Mouse (Mus musculus) gastrocnemius, postnatal 36 days (tissue): ENCODE measurements at regions not wholly inside any gene's neighbourhood (a gene's known extent, or its start where the extent isn't known, plus 50 kb on each side); places are given as distances from the start of the nearest gene placed in this dataset.

ENCODE experiments used
- DNase-seq, 2 experiments: peaks; one replicate each; pipeline ENCODE4 v3.0.0; 2022
- intact Hi-C: fragments of 180-260 bp; cut with DNase I; formaldehyde crosslinking; loops from one replicate; pipeline ENCODE4 v1.15.1; 2025

DNA sequence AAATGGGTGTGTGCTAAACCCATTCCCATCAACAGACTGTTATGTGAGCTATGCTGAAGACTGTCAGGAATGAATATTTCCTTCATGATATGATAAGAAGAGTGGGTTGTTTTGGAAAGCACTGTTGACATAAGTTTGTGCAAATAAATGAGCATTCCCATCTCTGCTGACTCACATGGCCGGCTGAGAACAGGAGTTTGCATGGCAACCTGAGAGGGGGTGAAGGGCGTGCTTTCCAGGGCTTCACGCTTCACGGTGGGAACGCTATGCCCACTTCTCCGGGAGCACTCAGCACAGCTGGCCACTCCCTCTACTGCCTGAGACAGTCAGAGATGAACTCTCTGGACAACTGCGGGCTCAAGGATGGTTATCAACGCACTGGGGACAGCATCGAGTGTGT, 348.9 kb upstream of the Slc24a5 start:
- no peak for DNase-seq
- intact Hi-C loops = no loop called here

DNA sequence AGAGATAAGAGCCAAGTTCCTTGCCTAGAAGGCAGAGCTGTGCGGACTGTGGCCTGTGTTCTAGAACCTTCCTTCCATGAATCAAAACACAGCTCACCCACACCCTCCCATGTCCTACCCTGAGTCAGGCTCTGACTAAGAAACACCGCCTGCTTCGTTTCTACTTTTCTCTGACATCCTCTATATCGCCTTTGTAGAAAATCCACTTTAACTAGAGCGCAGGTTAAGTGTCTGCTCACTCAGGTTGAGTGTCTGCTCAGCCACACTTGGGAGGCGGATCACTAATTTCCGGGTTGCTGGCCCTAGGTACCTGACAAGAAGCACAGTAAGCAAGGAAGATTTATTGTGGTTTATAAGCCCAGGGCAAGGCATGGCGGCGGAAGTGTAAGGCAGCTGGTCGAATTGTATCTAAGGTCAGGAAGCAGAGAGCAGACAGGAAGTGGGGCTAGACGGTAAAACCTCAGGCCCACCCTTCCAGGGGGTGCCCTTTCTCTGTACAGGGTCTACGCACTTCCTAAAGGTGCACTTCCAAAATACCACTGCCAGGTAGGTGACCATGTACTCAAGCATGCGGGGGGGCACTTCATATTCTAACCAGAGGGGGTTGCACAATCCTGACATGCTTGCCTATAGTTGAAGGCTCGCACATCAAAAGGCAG, 348.0 kb upstream of the Slc24a5 start:
- intact Hi-C loops = no loop called here
- no peak for DNase-seq

DNA sequence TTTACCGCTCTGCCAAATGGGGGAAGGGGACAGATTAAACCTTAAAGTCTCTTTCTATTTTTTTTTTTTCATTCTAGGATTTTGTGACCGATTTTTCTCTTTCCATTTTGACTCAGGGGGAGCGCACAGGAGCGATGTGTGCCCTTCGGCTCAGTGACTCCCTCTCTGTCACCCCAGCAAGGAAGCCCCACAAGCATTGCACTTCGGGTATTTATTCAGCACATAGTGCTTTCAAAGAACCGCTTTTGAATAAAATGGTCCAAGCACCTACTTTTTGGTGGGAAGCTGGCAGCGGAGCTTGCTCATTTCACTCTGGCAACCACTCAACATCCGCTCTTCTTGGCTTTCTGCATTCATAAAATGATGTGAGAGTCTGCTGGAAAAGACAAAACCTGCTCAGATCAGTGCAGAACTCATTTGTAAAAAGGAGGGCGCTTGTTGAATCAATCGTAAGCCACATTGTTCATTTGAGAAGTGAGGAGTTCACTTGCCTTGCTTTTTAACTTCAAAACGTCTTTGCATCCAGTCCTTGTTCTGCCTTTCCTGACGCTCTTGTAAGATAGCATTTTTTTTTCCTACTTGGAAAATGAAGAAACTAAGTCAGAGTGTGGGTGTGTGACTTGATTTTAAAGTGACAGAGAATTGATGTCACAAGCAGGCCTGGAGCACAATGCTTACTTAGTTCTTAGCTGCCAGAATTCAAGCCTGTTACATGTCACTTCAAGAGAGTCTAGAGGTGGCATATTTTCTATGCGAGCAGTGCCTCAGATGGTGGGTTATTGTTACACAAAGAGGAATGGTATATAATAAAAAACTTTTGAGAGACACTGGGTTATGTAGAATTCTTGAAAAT, 347.1 kb upstream of the Slc24a5 start:
- intact Hi-C loops = no loop called here
- DNase-seq = no peak

DNA sequence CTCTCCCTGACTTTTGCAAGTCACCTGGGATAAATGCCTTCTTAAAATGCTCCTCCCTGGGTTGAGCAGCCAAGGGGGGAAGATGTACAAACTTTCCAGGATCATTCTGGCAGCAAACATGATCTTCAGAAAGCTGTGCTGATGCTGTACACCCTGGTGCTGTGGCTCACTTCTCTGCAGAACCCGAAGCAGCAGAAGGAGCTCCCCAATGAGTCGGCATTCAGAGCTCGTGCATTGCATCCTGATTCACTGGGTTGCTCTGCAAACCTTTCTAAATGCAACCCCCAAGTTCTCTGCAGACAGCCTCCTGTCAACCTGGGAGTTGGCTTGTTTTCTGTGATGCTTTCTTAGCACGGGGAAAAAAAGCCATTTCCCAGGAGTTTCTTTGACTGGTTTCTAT, 343.8 kb upstream of the Slc24a5 start:
- no peak for DNase-seq
- intact Hi-C loops = no loop called here

DNA sequence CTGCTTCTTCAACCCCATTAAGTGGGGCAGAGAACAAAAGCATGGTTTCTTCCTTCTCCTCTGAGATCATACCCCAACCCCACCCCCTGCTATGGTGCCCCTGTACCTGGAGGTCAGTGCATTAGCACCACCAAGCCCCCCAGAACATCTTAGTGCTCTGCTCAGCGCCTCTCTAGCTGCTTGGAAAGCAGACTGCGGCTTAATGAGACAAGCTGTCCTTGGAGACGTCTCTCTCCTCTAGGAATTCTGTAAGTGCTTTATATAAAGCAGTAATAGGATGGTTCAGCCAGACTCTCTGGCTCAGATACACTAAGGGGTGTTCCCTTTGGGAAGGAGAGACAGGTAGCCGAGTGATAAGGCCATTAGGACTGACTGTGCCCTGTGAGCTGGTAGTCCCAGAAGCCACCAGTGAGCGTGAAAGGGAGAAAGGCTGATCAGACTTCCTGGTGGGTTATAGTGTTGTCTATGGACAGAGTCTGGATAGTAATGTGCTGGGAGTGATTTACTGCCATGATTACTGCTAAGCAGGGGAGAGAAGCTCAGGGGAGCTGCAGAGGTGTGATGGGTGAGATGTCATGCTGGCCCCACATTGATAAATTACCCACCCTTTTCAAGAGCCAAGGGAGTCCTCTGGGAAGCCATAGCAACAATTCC, 343.0 kb upstream of the Slc24a5 start:
- DNase-seq = no peak

DNA sequence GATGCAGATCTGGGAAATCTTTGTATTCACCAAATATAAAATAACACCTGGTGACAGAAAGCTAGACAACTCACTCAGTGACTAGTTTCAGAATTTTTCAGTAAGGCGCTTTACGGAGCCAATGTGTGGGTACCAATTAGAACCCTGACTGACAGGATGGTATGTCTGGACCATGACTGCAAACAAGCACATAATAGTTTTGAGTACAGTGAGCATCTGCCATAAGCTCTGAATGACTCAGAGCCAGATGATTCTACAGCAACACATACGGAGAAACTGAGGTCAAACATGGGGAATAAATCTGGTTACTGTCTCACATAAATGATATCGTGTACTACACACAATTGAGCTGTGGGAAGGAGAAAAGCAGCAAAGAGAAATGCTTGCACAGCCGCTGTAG, 339.9 kb upstream of the Slc24a5 start:
- no peak for DNase-seq
- intact Hi-C loops = no loop called here

More for the DNA sequence above, 343.0 kb upstream of the Slc24a5 start:
- intact Hi-C loops = no loop called here

DNA sequence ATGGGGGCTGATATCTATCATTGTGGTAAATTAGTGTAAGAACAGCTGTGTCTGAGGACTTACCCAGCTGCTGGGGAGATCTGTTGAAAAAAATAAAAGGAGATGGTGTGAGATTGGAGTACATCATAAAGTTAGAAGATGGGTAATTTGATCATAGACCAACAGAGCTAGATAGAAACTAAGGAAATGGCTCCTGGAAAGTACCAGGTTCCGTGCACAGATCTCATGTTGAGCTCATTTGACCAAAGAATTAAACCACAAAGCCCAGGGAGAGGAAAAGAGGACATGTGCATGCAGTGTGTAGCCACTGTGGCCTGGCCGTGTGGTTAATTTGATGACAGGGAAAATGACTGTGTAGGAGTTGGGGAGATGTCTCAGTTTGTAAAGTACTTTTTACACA, 335.3 kb upstream of the Slc24a5 start:
- intact Hi-C loops = no loop called here
- DNase-seq = no peak

DNA sequence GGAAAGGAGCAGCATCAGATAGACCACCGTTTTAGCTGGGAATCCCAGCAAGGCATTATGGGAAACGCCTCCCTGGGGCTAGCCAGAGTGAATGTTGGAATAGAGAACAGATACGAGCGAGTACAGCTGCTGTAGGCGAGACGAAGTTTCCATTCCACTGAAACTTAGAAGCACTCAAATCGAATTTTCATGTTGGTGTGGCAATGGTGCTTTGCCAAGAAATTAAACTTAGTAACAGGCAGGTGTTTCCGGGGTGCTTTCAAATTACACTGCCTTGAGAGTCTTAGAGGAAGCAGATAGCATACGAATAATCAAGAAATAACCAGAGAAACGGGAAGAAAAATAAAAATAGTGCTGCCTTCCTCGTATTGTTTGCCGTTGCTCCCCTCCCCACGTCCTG, 327.1 kb upstream of the Slc24a5 start:
- DNase-seq = no peak
- intact Hi-C loops = no loop called here

DNA sequence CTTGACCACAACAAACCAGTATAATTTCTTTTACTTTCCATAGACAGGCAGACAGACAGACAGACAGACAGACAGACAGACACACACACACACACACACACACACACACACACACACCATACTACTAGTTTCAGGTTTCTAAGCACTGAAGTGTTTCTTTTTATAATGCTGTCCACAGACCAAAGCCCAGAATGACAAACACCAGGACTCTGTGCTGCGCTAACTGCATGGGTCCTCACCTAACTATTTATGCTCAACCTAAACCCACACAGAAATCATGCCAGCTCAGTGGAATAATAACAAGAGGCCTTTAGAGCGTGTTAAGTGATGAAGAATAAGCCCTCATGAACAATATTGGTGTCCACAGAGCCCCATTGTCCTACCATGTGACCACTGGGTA, 325.0 kb upstream of the Slc24a5 start:
- intact Hi-C loops = no loop called here
- no peak for DNase-seq

DNA sequence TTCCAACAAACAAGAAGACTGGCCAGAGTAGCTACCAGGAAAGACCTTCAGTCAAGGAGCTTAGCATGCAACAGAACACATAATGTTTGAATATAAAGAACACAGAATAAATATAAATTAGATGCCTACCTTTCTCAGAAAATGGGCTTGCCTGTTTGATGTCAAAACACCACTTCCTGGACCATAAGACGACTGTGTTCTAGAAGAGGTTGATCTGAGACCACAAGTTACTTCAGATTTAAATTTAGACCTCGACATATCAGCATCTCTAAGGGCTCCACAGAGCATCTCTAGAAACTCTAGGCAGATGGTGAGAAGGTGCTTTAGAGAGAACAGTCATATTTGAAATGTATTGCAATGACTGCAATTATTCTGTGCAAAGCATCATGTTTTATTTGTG, 322.9 kb upstream of the Slc24a5 start:
- no peak for DNase-seq
- intact Hi-C loops = no loop called here

DNA sequence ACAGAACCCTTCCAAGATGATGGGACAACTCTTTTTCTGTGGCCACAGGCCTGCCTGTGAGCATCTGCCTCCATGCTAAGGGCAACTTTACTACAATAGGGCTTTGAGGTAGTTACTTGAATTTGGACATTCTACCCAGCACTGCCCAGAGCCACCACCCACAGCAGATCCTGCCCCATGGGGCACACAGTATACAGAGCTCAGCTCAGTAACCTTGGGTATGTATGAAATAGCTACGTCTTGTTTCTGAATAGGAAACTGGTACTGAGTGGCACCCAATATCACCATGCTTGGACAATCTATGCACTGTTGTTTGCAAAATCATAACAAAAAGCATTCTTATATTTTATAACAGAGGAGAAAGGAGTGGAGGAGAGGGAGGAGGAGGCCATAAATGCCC, 320.8 kb upstream of the Slc24a5 start:
- DNase-seq = no peak
- intact Hi-C loops = no loop called here

DNA sequence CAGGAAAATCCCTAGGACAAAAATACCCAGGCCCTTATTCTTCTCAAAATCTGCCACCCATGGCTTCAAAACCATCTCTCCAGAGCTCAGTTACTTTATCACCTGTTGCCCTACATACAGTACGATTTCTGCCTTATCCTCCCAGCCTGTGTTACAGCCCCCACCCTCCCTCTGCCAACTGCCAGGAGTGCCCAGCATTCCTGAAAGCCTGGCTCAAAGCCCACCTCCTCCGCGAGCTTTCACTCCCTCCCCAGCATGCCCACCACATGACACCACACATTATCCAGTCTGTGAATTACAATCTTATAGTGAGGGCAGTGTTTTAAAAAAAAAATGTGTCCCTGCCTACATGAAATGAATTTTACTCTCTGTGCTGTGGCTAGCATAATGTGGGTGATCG, 320.3 kb upstream of the Slc24a5 start:
- intact Hi-C loops = no loop called here
- no peak for DNase-seq

DNA sequence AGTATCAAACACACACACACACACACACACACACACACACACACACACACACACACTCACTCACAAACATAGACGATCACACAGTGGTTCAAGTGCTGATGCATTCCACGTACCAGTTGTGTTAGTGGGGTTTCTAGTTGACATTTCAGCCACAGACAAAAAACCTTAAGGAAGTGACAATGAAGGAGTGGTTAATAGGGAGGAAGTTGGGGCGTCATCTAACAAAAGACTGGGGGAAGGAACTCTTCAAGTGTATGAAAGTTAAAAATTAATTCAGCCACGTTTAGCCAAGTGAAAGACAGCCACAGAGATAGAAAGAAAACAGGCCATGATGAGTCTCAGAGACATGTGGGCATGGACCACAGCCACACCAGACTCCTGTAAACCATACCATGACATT, 316.1 kb upstream of the Slc24a5 start:
- intact Hi-C loops = loop anchor here (1.0 kb wide), 1 partner anchor 37 kb away; no protein-coding TSS in a partner anchor
- no peak for DNase-seq

DNA sequence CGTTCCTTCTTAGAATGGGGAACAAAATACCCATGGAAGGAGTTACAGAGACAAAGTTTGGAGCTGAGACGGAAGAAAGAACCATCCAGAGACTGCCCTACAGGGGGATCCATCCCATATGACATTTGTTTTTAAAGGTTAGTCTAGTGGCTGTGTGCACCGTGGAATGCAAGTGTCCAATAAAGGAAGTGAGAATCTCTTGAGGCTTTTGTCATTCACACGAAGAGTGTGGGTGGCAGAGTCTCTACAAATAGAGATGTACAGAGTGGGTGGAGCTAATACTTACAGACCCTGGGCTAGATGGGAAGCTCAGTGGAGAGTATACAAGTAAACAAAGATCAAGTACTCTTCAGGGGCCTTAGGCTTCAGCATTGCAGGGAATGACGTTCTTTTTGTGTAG, 314.2 kb upstream of the Slc24a5 start:
- no peak for DNase-seq
- intact Hi-C loops = no loop called here

DNA sequence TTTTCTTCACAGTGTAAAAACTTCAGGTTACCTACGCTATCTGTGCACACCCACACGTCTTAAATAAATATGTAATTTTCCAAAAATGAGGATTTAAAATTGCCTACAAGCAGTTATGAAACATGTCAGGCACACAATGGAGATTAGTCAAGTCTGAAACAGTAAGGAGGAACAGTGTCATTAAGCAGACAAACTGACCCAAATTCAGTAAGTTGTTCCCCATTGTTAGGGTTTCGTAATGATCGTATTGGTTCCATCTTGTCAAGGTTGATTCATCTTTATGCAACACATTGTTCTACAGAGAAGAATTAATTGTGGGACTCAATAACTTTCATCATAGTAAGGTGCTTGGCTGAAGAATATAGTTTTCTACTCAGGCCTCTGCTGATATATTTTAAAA, 312.7 kb upstream of the Slc24a5 start:
- intact Hi-C loops = no loop called here
- no peak for DNase-seq

DNA sequence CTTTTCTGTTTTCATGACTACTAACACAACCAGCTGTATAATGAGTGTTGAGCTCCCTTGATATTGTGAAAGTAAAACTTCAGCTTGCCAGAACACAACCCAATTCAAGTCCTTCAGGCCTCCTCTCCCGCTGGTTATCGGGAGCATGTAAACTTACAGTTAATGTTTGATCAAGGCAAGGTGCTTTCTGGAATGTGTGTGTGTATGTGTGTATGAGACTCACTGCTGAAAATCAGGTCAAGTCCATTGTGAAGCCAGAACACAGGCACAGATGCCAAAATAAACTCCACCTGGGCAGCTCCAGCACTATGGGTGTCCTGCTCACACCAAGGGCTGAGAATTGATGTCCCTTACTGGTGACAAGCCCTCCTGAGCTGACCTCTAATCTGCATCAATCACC, 308.9 kb upstream of the Slc24a5 start:
- DNase-seq = no peak

DNA sequence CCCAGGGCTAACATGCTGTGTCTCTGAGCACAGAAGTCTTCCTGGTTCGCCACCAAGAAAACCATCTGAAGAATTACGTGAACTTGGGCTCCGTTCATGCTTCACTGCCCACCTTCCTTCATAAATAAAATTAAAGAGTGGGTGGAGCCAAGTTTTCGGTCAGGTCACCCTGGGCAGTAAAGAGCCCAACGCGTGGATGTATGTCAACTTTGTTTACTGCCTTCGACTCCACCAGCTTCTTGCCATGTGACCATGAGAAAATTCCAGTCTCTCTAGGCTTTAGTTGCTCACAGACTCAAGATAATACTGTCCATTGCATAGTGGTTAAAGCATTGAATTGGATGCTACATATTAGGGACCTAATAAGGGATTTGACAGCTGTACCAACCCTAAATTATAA, 304.3 kb upstream of the Slc24a5 start:
- intact Hi-C loops = no loop called here
- DNase-seq = no peak

More for the DNA sequence above, 308.9 kb upstream of the Slc24a5 start:
- intact Hi-C loops = no loop called here

DNA sequence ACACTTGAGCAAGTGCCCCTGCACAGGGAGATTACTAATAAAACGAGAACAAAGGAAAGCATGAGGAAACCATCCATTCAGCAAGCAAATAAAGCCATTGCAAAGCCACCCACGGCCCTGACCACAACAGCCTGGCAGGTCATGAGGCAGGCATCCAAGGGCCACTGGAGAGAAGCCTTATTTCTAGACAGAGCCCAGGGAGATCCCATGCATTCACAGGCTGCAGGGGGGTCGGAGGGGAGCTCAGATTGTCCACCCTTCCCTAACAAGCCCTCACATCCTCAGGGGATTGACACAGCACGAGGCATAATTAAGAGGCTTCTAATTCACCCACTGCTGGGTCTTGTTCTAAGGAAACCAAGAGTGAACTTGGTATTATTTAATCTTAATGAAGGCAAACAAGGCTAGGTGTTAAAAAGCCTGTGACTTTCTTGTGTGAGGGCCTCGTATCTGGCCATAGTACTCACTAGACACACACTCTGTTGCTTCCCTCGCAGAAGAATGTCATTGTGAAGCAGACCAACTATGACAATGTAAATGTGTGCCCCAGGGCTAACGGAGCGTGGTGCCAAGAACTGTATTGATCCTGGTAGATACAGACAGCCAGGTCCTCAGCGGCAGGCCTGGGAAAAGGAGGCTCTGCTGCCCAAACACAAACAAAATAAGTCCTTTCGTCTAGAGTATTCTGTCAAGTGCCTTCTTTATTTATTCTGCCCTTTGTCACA, 303.6 kb upstream of the Slc24a5 start:
- intact Hi-C loops = no loop called here

DNA sequence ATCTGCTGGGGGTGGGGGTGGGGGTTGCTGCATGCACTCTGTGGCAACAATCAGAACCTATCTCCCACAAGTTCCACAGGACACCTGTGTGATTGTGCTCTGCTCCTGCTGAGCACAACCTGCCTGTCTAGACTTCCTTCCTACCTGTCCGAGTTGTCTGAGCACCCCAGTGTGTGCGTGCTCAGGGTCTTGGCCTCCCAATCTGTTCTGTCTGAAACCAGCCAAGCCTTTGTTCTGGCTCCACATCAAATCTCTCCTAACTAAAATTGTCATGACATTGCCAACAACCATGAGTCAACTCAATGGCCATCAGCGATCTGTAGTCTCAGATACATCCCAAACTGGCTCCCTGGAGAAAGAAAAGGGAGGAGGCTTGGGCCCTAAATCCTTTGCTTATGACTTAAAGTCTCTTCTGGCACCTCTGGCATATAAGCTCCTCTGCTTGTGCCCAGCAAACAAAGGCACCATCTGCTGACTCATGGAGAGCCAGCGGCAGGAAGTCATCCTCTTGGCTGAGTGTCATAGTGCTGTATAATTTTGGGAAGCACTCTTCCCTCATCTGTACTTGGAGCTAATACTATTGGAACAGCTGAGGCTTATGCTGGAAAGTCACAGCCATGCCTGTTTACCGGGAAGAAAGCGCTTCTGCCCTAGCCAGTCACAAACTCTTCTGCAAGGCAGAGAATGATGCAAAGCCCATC, 298.5 kb upstream of the Slc24a5 start:
- no peak for DNase-seq
- intact Hi-C loops = no loop called here

More for the DNA sequence above, 303.6 kb upstream of the Slc24a5 start:
- no peak for DNase-seq

DNA sequence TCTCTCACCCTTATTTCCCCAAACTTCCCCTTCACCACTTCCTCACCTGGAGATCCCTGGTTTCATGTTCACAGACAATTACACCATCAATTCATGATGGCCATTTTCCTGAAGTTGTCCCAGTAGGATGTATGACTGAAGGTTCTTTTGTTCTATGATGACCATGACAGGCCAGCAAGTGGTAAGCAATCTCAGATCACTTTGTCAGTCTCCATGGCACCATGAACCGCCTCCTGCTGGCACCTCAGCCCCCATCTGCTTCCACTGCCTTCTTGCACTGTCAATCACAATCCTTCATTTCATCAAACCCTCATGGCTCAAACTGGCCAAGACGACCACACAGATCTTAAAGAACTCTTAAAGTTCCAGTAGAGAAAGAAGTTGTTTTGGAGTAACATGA, 297.9 kb upstream of the Slc24a5 start:
- intact Hi-C loops = no loop called here
- DNase-seq = no peak
